Mouse (Mus musculus): ENCODE data around the gene Atp8a1.

- TF ChIP-seq CTCF (conservative IDR thresholded peaks at IDR 0.05 in 1 of 2, IDR thresholded peaks at IDR 0.05 in 1 of 2; ENCODE audit: low read depth in 2 of 2, low read length in 2 of 2) (no peak), CHD1 (IDR thresholded peaks at IDR 0.05; ENCODE audit: low read depth, low read length) (no peak), E2F4 (IDR thresholded peaks at IDR 0.05; ENCODE audit: insufficient replicate concordance, low read depth, low read length) (no peak), RAD21 (IDR thresholded peaks at IDR 0.05; ENCODE audit: low read depth, low read length) (no peak), TCF12 (IDR thresholded peaks at IDR 0.05; ENCODE audit: low read depth, low read length) (no peak), POLR2A (IDR thresholded peaks at IDR 0.05; ENCODE audit: low read depth, low read length) (no peak), GABPA (IDR thresholded peaks at IDR 0.05; ENCODE audit: insufficient replicate concordance, low read depth, low read length) (no peak), BHLHE40 (IDR thresholded peaks at IDR 0.05; ENCODE audit: low read depth, low read length) (no peak), USF1 (IDR thresholded peaks at IDR 0.05; ENCODE audit: low read depth, low read length) (no peak)
Measured at GRCm38 (mm10) chr5:67733150-67733549, 114.1 kb downstream of the Atp8a1 start.

Data from CH12.LX (cell line).